Mouse (Mus musculus) spleen, embryonic (tissue): ENCODE results near the gene Krt77.

ENCODE experiments used
- CTCF ChIA-PET: fragments of 350-600 bp; sonication (Branson Sonifier 250); formaldehyde crosslinking; loops from one replicate; lab custom pipeline; 2022; lab: Charles Lee

The Krt77 gene

GRCm38 (mm10) chr15:101869431-101869830 is at the start of gene Krt77:
Krt77 (minus strand) TSS chr15:101869705.
- CTCF ChIA-PET, result no interaction called here

- CTCF ChIA-PET, result no interaction called here
Observed at GRCm38 (mm10) chr15:101916072-101916471, 46.6 kb upstream of the Krt77 start.

- CTCF ChIA-PET, result no interaction called here
Observed at GRCm38 (mm10) chr15:101904849-101905248, 35.3 kb upstream of the Krt77 start.

GRCm38 (mm10) chr15:101902171-101903149 is 33.0 kb upstream of the Krt77 start:
- CTCF ChIA-PET, result interaction anchor here (0.6 kb wide), 2 partner anchors 13 to 126 kb away, joined by 5 read pairs; no protein-coding TSS in a partner anchor

- CTCF ChIA-PET, result no interaction called here
Observed at GRCm38 (mm10) chr15:101895216-101895615, 25.7 kb upstream of the Krt77 start.

- CTCF ChIA-PET, result no interaction called here
Observed at GRCm38 (mm10) chr15:101892820-101893219, 23.3 kb upstream of the Krt77 start, which contains the start of gene Krt76. Krt76 (minus strand) TSS chr15:101892920.

GRCm38 (mm10) chr15:101879776-101880175 is 10.3 kb upstream of the Krt77 start:
- CTCF ChIA-PET, result interaction anchor here (0.5 kb wide), 1 partner anchor 1591 kb away, joined by 5 read pairs; no protein-coding TSS in a partner anchor

- CTCF ChIA-PET, result no interaction called here
Observed at GRCm38 (mm10) chr15:101878041-101878440, 8.5 kb upstream of the Krt77 start.

- CTCF ChIA-PET, result no interaction called here
Observed at GRCm38 (mm10) chr15:101874383-101874782, 4.9 kb upstream of the Krt77 start.

GRCm38 (mm10) chr15:101873231-101873630 is 3.7 kb upstream of the Krt77 start:
- CTCF ChIA-PET, result no interaction called here

- CTCF ChIA-PET, result no interaction called here
Observed at GRCm38 (mm10) chr15:101866754-101867153, 2.8 kb downstream of the Krt77 start.

GRCm38 (mm10) chr15:101860421-101861130 is 8.9 kb downstream of the Krt77 start:
- CTCF ChIA-PET, result no interaction called here

- CTCF ChIA-PET, result no interaction called here
Observed at GRCm38 (mm10) chr15:101859735-101860170, 9.8 kb downstream of the Krt77 start.

GRCm38 (mm10) chr15:101858673-101859425 is 10.7 kb downstream of the Krt77 start:
- CTCF ChIA-PET, result no interaction called here

- CTCF ChIA-PET, result no interaction called here
Observed at GRCm38 (mm10) chr15:101856696-101857095, 12.8 kb downstream of the Krt77 start.

- CTCF ChIA-PET, result no interaction called here
Observed at GRCm38 (mm10) chr15:101855732-101856131, 13.8 kb downstream of the Krt77 start.

- CTCF ChIA-PET, result no interaction called here
Observed at GRCm38 (mm10) chr15:101854294-101854693, 15.2 kb downstream of the Krt77 start.

GRCm38 (mm10) chr15:101852571-101852970 is 16.9 kb downstream of the Krt77 start:
- CTCF ChIA-PET, result no interaction called here

- CTCF ChIA-PET, result interaction anchor here (0.6 kb wide), 1 partner anchor 17 kb away, joined by 3 read pairs; no protein-coding TSS in a partner anchor
Observed at GRCm38 (mm10) chr15:101850694-101851093, 18.8 kb downstream of the Krt77 start, which contains the start of gene Krt1. Krt1 (minus strand) TSS chr15:101850794.

GRCm38 (mm10) chr15:101845971-101846403 is 23.5 kb downstream of the Krt77 start:
- CTCF ChIA-PET, result no interaction called here

GRCm38 (mm10) chr15:101843192-101843591 is 26.3 kb downstream of the Krt77 start:
- CTCF ChIA-PET, result no interaction called here
